Mouse (Mus musculus) midbrain, embryonic 14.5 days (tissue): ENCODE data around the gene Wdr24. TPM values are rescaled to one million over a fixed set of nuclear protein-coding genes. Genes with fewer than 3 reads are reported as not detected.
A peak's percentile ranks its signal among the peaks of the same experiment; 100 is the strongest.

Experiments used
- ATAC-seq: fragments of 200-750 bp; cut with Nextera tagmentation; 2 replicates; pipeline ENCODE4 v1.8.0; 2017; ENCODE audit warnings: moderate number of reproducible peaks, moderate library complexity; ENCODE audit not compliant: low FRiP score, low TSS enrichment
- DNase-seq: peaks from one replicate; pipeline ENCODE4 v3.0.0-alpha.2; 2015
- H3K27ac ChIP-seq: fragments of 300-500 bp; sonication (generic); replicated peaks from 2 replicates; pipeline ENCODE4 v1.5.1; 2014; ENCODE audit warnings: mild to moderate bottlenecking, low read depth, low read length, moderate library complexity
- H3K27me3 ChIP-seq: fragments of 300-500 bp; sonication (generic); 2 replicates; pipeline ENCODE4 v1.6.1; 2014; ENCODE audit warnings: low read length, control low read depth, mixed read lengths; ENCODE audit not compliant: control insufficient read depth, insufficient read depth
- H3K36me3 ChIP-seq: fragments of 300-500 bp; sonication (generic); 2 replicates; pipeline ENCODE4 v1.6.1; 2014; ENCODE audit warnings: low read length, control low read depth; ENCODE audit not compliant: control insufficient read depth, insufficient read depth
- H3K4me1 ChIP-seq: fragments of 300-500 bp; sonication (generic); 2 replicates; pipeline ENCODE4 v1.6.1; 2014; ENCODE audit warnings: mild to moderate bottlenecking, antibody characterized with exemption, low read length, control low read depth; ENCODE audit not compliant: control insufficient read depth, insufficient read depth
- H3K4me2 ChIP-seq: fragments of 300-500 bp; sonication (generic); 2 replicates; pipeline ENCODE4 v1.6.1; 2014; ENCODE audit warnings: mild to moderate bottlenecking, low read length, moderate library complexity
- H3K4me3 ChIP-seq: fragments of 300-500 bp; sonication (generic); replicated peaks from 2 replicates; pipeline ENCODE4 v1.5.1; 2014; ENCODE audit warnings: low read depth, low read length
- H3K9ac ChIP-seq: fragments of 300-500 bp; sonication (generic); replicated peaks from 2 replicates; pipeline ENCODE4 v1.6.1; 2014; ENCODE audit warnings: mild to moderate bottlenecking, low read length, moderate library complexity
- H3K9me3 ChIP-seq: fragments of 300-500 bp; sonication (generic); 2 replicates; pipeline ENCODE4 v1.6.1; 2016; ENCODE audit warnings: low read length, control low read depth, mixed read lengths; ENCODE audit not compliant: control insufficient read depth
- WGBS: fragments of 180-500 bp; shearing (Covaris S2); extraction: QIAGEN DNeasy Blood & Tissue Kit; methylation state at CpG from one replicate; pipeline ENCODE4 v1.1.7; 2014; 5-methylcytosine and 5-hydroxymethylcytosine counted together
- polyA plus RNA-seq: library from polyadenylated mRNA; unstranded; fragments of >200 nt; fragmentation: Nextera tagmentation; extraction: Ambion mirVana; gene quantifications from 2 replicates; pipeline ENCODE4 v1.2.1, GENCODE M21; 2014

Gene Wdr24
- polyA plus RNA-seq = 30.0 and 31.7 TPM in 2 replicates

- H3K27ac ChIP-seq = peak within 1 kb of the TSS; percentile 72
- H3K4me1 ChIP-seq = peaks cover 21% of the 10 kb centered on the region
- H3K27me3 ChIP-seq = peaks cover 1% of the 10 kb centered on the region; the same call in 1 of the 2 replicates
- under 1% methylated on average over 18 of the region's 18 CpGs for WGBS
- ATAC-seq (peak; percentile 66; the same call in 1 of the 2 replicates), DNase-seq (peak; percentile 94)
- peak within 1 kb of the TSS; percentile 97 for H3K4me2 ChIP-seq
- H3K36me3 ChIP-seq = peaks cover 38% of the 10 kb centered on the region
- no peaks in the 10 kb centered on the region for H3K9me3 ChIP-seq
- peak within 1 kb of the TSS; percentile 59 for H3K4me3 ChIP-seq
- peak within 1 kb of the TSS; percentile 72 for H3K9ac ChIP-seq
Observed at GRCm38 (mm10) chr17:25823452-25823851, at the start of gene Wdr24. Gene Wdr24, plus strand, starts transcription at chr17:25823627.

GRCm38 (mm10) chr17:25775318-25776062 lies 47.9 kb upstream of the Wdr24 start:
- Histone ChIP-seq H3K4me1 (peaks cover 7% of the 10 kb centered on the region), H3K4me2 (no peak overlapping the region), H3K27ac (no peak overlapping the region), H3K9me3 (no peaks in the 10 kb centered on the region), H3K4me3 (no peak overlapping the region), H3K9ac (no peak overlapping the region), H3K36me3 (no peaks in the 10 kb centered on the region; the same call in 1 of the 2 replicates), H3K27me3 (no peaks in the 10 kb centered on the region)
- DNase-seq (no peak), ATAC-seq (no peak)
- WGBS = 78% methylated on average over 10 of the region's 10 CpGs

GRCm38 (mm10) chr17:25777948-25778347 lies 45.5 kb upstream of the Wdr24 start:
- 95% methylated on average over 5 of the region's 5 CpGs for WGBS
- H3K36me3 ChIP-seq = peaks cover 22% of the 10 kb centered on the region
- H3K4me3 ChIP-seq = no peak overlapping the region
- H3K4me2 ChIP-seq = no peak overlapping the region
- no peak overlapping the region for H3K27ac ChIP-seq
- DNase-seq = no peak
- ATAC-seq = no peak
- H3K4me1 ChIP-seq = peaks cover 7% of the 10 kb centered on the region
- H3K27me3 ChIP-seq = no peaks in the 10 kb centered on the region
- H3K9ac ChIP-seq = no peak overlapping the region
- no peaks in the 10 kb centered on the region for H3K9me3 ChIP-seq

GRCm38 (mm10) chr17:25781339-25781738 lies 42.1 kb upstream of the Wdr24 start:
- H3K27ac ChIP-seq = no peak overlapping the region
- 83% methylated on average over 6 of the region's 6 CpGs for WGBS
- no peak overlapping the region for H3K9ac ChIP-seq
- DNase-seq = no peak
- H3K4me1 ChIP-seq = peaks cover 13% of the 10 kb centered on the region
- H3K9me3 ChIP-seq = no peaks in the 10 kb centered on the region
- no peak overlapping the region for H3K4me3 ChIP-seq
- no peak overlapping the region for H3K4me2 ChIP-seq
- H3K27me3 ChIP-seq = no peaks in the 10 kb centered on the region
- H3K36me3 ChIP-seq = peaks cover 34% of the 10 kb centered on the region
- no peak for ATAC-seq

GRCm38 (mm10) chr17:25783086-25783485 lies 40.3 kb upstream of the Wdr24 start:
- no peak overlapping the region for H3K4me3 ChIP-seq

GRCm38 (mm10) chr17:25783861-25784574 lies 39.4 kb upstream of the Wdr24 start:
- ATAC-seq (no peak), DNase-seq (no peak)
- peak overlapping the region; percentile 91 for H3K4me2 ChIP-seq
- no peaks in the 10 kb centered on the region for H3K9me3 ChIP-seq
- peaks cover 37% of the 10 kb centered on the region for H3K36me3 ChIP-seq
- no peaks in the 10 kb centered on the region for H3K27me3 ChIP-seq
- H3K9ac ChIP-seq = peak overlapping the region; percentile 75
- H3K27ac ChIP-seq = no peak overlapping the region
- H3K4me3 ChIP-seq = peak overlapping the region; percentile 73
- peaks cover 13% of the 10 kb centered on the region for H3K4me1 ChIP-seq
- 83% methylated on average over 15 of the region's 15 CpGs for WGBS

More at GRCm38 (mm10) chr17:25783086-25783485, 40.3 kb upstream of the Wdr24 start:
- Histone ChIP-seq H3K4me2 (no peak overlapping the region), H3K36me3 (peaks cover 34% of the 10 kb centered on the region), H3K27ac (no peak overlapping the region), H3K9me3 (no peaks in the 10 kb centered on the region), H3K27me3 (no peaks in the 10 kb centered on the region), H3K4me1 (peaks cover 13% of the 10 kb centered on the region), H3K9ac (peak overlapping the region; percentile 34; the same call in 1 of the 2 replicates)
- 83% methylated on average over 7 of the region's 7 CpGs for WGBS
- ATAC-seq (no peak), DNase-seq (no peak)

- peak; percentile 99 for DNase-seq
- Histone ChIP-seq H3K9me3 (no peaks in the 10 kb centered on the region), H3K4me3 (peak within 1 kb of the TSS; percentile 73), H3K9ac (peak within 1 kb of the TSS; percentile 75), H3K36me3 (peaks cover 47% of the 10 kb centered on the region), H3K4me2 (peak within 1 kb of the TSS; percentile 91), H3K4me1 (peaks cover 13% of the 10 kb centered on the region), H3K27me3 (no peaks in the 10 kb centered on the region), H3K27ac (peak within 1 kb of the TSS; percentile 86)
- under 1% methylated on average over 23 of the region's 23 CpGs for WGBS
- peak; percentile 81 for ATAC-seq
Observed at GRCm38 (mm10) chr17:25785281-25785745, 38.1 kb upstream of the Wdr24 start, which contains the start of gene Haghl. Gene Haghl, minus strand, starts transcription at chr17:25785673.

GRCm38 (mm10) chr17:25786280-25786679 lies 37.1 kb upstream of the Wdr24 start, which contains the start of gene Ccdc78:
Gene Ccdc78, plus strand, starts transcription at chr17:25786580.
- Histone ChIP-seq H3K36me3 (peaks cover 42% of the 10 kb centered on the region), H3K9ac (peak within 1 kb of the TSS; percentile 75), H3K4me2 (peak within 1 kb of the TSS; percentile 91), H3K27ac (peak within 1 kb of the TSS; percentile 86), H3K4me3 (peak within 1 kb of the TSS; percentile 73), H3K4me1 (peaks cover 22% of the 10 kb centered on the region), H3K27me3 (no peaks in the 10 kb centered on the region), H3K9me3 (no peaks in the 10 kb centered on the region)
- ATAC-seq (no peak), DNase-seq (no peak)
- 90% methylated on average over 3 of the region's 3 CpGs for WGBS
